Mouse (Mus musculus) embryonic facial prominence, embryonic 13.5 days (tissue): ENCODE measurements around the gene Prkaa1. TPM values are rescaled to one million over a fixed set of nuclear protein-coding genes. Genes with fewer than 3 reads are reported as not detected.

Experiments used
- ATAC-seq: fragments of 200-750 bp; cut with Nextera tagmentation; 2 replicates; pipeline ENCODE4 v1.8.0; 2017; ENCODE audit warnings: low read depth; ENCODE audit not compliant: insufficient number of reproducible peaks, insufficient read depth, low FRiP score, low TSS enrichment
- H3K27ac ChIP-seq: fragments of 300-500 bp; sonication (generic); 2 replicates; pipeline ENCODE4 v1.5.1; 2015; ENCODE audit warnings: moderate library complexity, mild to moderate bottlenecking, inconsistent platforms
- H3K27me3 ChIP-seq: fragments of 300-500 bp; sonication (generic); 2 replicates; pipeline ENCODE4 v1.6.1; 2015; ENCODE audit warnings: mild to moderate bottlenecking, inconsistent platforms
- H3K36me3 ChIP-seq: fragments of 300-500 bp; sonication (generic); 2 replicates; pipeline ENCODE4 v1.6.1; 2015; ENCODE audit warnings: mild to moderate bottlenecking, inconsistent platforms
- H3K4me1 ChIP-seq: fragments of 300-500 bp; sonication (generic); 2 replicates; pipeline ENCODE4 v1.6.1; 2015; ENCODE audit warnings: inconsistent platforms
- H3K4me2 ChIP-seq: fragments of 300-500 bp; sonication (generic); 2 replicates; pipeline ENCODE4 v1.6.1; 2015; ENCODE audit warnings: moderate library complexity, mild to moderate bottlenecking, inconsistent platforms
- H3K4me3 ChIP-seq: fragments of 300-500 bp; sonication (generic); 2 replicates; pipeline ENCODE4 v1.5.1; 2015; ENCODE audit warnings: mild to moderate bottlenecking, inconsistent platforms
- H3K9ac ChIP-seq: fragments of 300-500 bp; sonication (generic); 2 replicates; pipeline ENCODE4 v1.6.1; 2015; ENCODE audit warnings: mild to moderate bottlenecking, inconsistent platforms
- H3K9me3 ChIP-seq: fragments of 300-500 bp; sonication (generic); 2 replicates; pipeline ENCODE4 v1.6.1; 2016; ENCODE audit warnings: inconsistent platforms
- WGBS: fragments of 180-500 bp; shearing (Covaris S2); methylation state at CpG from one replicate; pipeline ENCODE4 v1.1.7; 2015; ENCODE audit warnings: mixed read lengths; 5-methylcytosine and 5-hydroxymethylcytosine counted together
- polyA plus RNA-seq: library from polyadenylated mRNA; unstranded; fragments of >200 nt; fragmentation: Nextera tagmentation; extraction: Ambion mirVana; gene quantifications from 2 replicates; pipeline ENCODE4 v1.2.1, GENCODE M21; 2015

Gene Prkaa1
- polyA plus RNA-seq = 16.6 and 18.7 TPM in 2 replicates

DNA sequence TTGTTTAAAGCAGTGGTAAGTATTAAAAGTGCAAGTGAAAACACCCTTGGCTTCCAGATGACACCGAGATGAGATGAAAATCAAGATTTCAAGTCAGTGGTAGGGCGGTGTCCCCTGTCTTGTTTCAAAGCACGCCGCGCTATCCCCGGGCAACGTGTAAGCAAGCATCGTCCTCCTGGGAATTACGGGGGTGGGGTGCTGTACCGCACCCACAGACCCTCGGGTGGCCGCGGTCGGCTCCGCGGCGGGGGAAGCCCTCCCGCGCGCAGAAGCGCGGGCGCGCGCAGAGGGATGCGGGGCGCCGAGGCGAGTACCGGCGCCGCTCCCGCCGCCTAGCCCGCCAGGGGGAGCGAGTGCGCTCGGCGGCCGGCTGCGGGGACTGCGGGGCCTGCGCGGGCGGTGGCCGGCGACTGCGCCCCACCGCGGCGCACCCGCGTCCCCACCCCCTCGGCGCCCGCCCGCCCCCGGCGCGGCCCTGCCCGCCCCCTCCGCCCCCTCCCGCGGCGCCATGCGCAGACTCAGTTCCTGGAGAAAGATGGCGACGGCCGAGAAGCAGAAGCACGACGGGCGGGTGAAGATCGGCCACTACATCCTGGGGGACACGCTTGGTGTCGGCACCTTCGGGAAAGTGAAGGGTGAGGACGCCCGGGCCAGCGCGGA is at the start of gene Prkaa1:
TSS of gene Prkaa1 (plus strand) at position 501 of the 660 bp plus-strand sequence.
- Histone ChIP-seq H3K27me3 (no peaks in the 10 kb centered on the region), H3K4me2 (peak within 1 kb of the TSS; percentile 71), H3K9me3 (no peaks in the 10 kb centered on the region), H3K4me1 (peaks cover 15% of the 10 kb centered on the region), H3K4me3 (peak within 1 kb of the TSS; percentile 87), H3K27ac (peak within 1 kb of the TSS; percentile 94), H3K36me3 (no peaks in the 10 kb centered on the region), H3K9ac (peak within 1 kb of the TSS; percentile 91)
- under 1% methylated on average over 48 of the region's 80 CpGs for WGBS
- ATAC-seq = peak; percentile 84

- Histone ChIP-seq H3K27me3 (no peaks in the 10 kb centered on the region), H3K4me2 (no peak overlapping the region), H3K4me3 (no peak overlapping the region), H3K9me3 (no peaks in the 10 kb centered on the region), H3K9ac (no peak overlapping the region), H3K4me1 (no peaks in the 10 kb centered on the region), H3K27ac (no peak overlapping the region), H3K36me3 (no peaks in the 10 kb centered on the region)
- 88% methylated on average over 11 of the region's 11 CpGs for WGBS
- no peak for ATAC-seq
Measured at GRCm38 (mm10) chr15:5095534-5096301, 47.9 kb upstream of the Prkaa1 start.

DNA sequence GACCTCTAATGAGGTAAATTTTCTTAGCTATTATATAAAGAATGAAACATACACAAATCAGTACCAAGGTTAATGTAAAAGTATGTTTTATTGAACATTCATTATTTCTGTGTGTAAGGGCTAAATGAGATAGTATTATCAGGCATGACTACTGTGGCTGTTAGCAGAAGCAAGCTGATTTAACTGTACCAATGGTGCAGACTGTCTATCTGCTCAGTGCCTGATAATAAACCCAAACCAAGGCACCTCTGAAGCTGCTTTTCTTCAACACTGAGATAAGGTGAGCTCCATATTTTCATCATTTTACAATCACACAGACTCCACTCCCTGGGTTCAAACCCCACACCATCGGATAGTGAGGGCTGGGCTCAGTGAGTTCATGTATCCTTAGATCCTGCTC is 46.3 kb upstream of the Prkaa1 start:
- no peaks in the 10 kb centered on the region for H3K4me1 ChIP-seq

GRCm38 (mm10) chr15:5102312-5102711 is 41.3 kb upstream of the Prkaa1 start:
- no peaks in the 10 kb centered on the region for H3K4me1 ChIP-seq
- no peak overlapping the region for H3K9ac ChIP-seq
- H3K9me3 ChIP-seq = no peaks in the 10 kb centered on the region
- H3K4me3 ChIP-seq = no peak overlapping the region
- 90% methylated on average over 4 of the region's 4 CpGs for WGBS
- no peak for ATAC-seq
- H3K27ac ChIP-seq = no peak overlapping the region
- H3K4me2 ChIP-seq = no peak overlapping the region
- H3K27me3 ChIP-seq = no peaks in the 10 kb centered on the region
- no peaks in the 10 kb centered on the region for H3K36me3 ChIP-seq

More for the DNA sequence above, 46.3 kb upstream of the Prkaa1 start:
- 91% methylated on average over 1 of the region's 1 CpGs for WGBS
- no peak overlapping the region for H3K27ac ChIP-seq
- no peak for ATAC-seq
- no peaks in the 10 kb centered on the region for H3K9me3 ChIP-seq
- H3K4me3 ChIP-seq = no peak overlapping the region
- no peaks in the 10 kb centered on the region for H3K36me3 ChIP-seq
- no peaks in the 10 kb centered on the region for H3K27me3 ChIP-seq
- H3K4me2 ChIP-seq = no peak overlapping the region
- no peak overlapping the region for H3K9ac ChIP-seq

- Histone ChIP-seq H3K4me1 (no peaks in the 10 kb centered on the region), H3K4me3 (no peak overlapping the region), H3K27ac (no peak overlapping the region), H3K4me2 (no peak overlapping the region), H3K9ac (no peak overlapping the region), H3K9me3 (no peaks in the 10 kb centered on the region), H3K27me3 (no peaks in the 10 kb centered on the region), H3K36me3 (no peaks in the 10 kb centered on the region)
- no peak for ATAC-seq
- 76% methylated on average over 6 of the region's 6 CpGs for WGBS
Measured at GRCm38 (mm10) chr15:5105891-5106290, 37.8 kb upstream of the Prkaa1 start.

DNA sequence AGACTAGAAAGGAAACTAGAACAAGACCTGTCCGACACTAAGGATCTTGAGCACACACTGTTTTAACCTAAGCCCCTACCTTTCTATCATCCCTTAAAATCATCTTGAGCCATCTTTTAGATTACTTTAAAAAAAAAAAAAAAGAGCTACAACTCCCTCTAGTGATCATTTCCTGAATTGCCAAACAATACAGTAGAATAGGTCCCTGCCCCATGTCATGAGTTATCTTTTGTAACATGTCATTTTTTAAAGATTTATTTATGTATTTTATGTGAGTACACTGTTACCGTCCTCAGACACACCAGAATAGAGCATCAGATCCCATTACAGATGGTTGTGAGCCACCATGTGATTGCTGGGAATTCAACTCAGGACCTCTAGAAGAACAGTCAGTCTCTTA is 37.4 kb upstream of the Prkaa1 start:
- H3K9ac ChIP-seq = no peak overlapping the region
- no peaks in the 10 kb centered on the region for H3K9me3 ChIP-seq
- no peak overlapping the region for H3K4me3 ChIP-seq
- H3K27ac ChIP-seq = no peak overlapping the region
- no peaks in the 10 kb centered on the region for H3K27me3 ChIP-seq
- ATAC-seq = no peak
- no peak overlapping the region for H3K4me2 ChIP-seq
- no peaks in the 10 kb centered on the region for H3K4me1 ChIP-seq
- no peaks in the 10 kb centered on the region for H3K36me3 ChIP-seq
- 47% methylated on average over 2 of the region's 2 CpGs for WGBS

DNA sequence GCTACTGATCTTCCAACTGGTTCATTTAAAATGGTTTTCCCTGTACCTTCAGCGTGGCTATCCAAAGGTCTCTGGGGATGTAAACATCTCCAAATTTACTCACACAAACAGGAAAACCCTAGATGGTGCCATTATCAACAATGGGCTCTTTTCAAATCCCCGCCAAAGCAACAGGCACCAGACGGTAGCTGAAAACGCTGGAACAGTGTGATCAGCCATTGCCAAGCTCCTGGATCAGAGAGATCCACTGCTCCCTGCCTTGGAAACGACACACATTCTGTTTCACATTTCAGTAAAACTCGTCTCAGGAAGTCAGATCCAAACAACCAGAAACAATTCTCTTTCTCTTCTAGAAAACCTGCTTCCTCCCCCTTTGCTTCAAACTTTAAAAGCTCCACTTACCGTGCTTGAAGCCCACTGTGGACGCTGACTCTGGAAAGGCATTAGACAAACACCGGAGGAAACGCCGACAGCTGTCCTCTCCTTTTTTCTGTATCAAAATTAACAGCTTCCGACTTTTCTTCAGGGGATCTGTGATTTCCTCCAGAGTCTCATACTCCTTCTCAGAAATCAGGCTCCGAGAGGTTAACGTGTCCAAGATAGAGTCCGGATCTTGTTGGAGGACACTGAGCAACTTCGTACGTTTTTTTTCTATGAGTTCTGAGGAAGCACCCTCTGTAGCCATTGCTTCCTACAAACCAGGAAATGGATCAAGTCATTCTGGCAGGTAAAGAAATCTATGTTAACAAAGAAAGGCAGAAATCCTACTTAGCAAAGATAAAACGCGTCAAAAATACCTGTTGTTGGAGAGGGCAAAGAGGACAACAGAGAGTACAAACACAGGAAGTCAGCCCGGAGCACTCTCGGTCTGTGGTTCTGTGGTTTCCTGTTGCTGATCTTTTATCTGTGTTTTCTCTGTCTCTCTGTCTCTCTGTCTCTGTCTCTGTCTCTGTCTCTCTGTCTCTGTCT is 35.7 kb upstream of the Prkaa1 start, which contains the start of gene Card6:
TSS of gene Card6 (minus strand) at position 854 of the 969 bp plus-strand sequence.
- Histone ChIP-seq H3K4me3 (peak within 1 kb of the TSS; percentile 29), H3K9me3 (no peaks in the 10 kb centered on the region), H3K4me1 (no peaks in the 10 kb centered on the region), H3K4me2 (peak within 1 kb of the TSS; percentile 38), H3K36me3 (no peaks in the 10 kb centered on the region), H3K9ac (peak within 1 kb of the TSS; percentile 37), H3K27me3 (no peaks in the 10 kb centered on the region), H3K27ac (no peak within 1 kb of the TSS; the same call in 1 of the 2 replicates)
- no peak for ATAC-seq
- 51% methylated on average over 21 of the region's 21 CpGs for WGBS

DNA sequence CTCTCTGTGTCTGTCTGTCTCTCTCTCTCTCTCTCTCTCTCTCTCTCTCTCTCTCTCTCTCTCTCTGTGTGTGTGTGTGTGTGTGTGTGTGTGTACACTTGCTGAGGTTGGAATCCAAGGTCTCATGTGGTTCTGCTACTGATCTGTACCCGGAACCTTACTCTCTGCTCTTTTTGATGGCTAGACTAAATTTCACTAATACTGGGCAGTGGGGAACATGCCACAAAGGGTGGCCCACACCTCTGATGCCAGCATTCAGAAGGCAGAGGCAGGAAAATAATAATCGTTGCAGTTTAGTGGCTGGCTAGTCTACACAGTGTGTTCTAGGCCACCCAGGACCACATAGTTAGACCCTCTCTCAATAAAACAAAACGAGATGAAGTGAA is 35.0 kb upstream of the Prkaa1 start:
- Histone ChIP-seq H3K36me3 (no peaks in the 10 kb centered on the region), H3K4me3 (peak overlapping the region; percentile 29), H3K9me3 (no peaks in the 10 kb centered on the region), H3K27ac (no peak overlapping the region), H3K27me3 (no peaks in the 10 kb centered on the region), H3K4me1 (no peaks in the 10 kb centered on the region), H3K4me2 (peak overlapping the region; percentile 38), H3K9ac (no peak overlapping the region)
- WGBS = 80% methylated on average over 3 of the region's 3 CpGs
- ATAC-seq = no peak

DNA sequence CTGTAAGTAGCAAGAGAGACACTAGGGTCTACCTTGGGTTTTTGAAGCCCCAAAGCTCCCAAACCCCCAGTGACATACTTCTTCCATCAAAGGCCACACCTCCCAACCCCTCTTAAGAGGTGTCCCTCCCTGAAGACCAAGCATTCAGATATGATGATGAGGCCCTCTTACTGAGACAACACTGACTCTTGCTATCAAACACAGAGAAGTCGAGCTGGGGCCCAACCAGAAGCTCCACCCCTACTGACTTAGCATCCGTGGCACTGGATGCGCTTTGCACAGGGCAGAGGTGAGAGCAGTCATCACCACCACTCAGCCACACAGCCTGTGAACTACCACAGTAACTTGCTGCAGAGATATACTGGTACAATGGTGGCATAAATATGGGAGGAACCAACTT is 31.0 kb upstream of the Prkaa1 start:
- no peak overlapping the region for H3K9ac ChIP-seq
- no peaks in the 10 kb centered on the region for H3K27me3 ChIP-seq
- 89% methylated on average over 3 of the region's 3 CpGs for WGBS
- no peak overlapping the region for H3K4me3 ChIP-seq
- H3K27ac ChIP-seq = no peak overlapping the region
- H3K4me1 ChIP-seq = peaks cover 8% of the 10 kb centered on the region
- ATAC-seq = no peak
- no peaks in the 10 kb centered on the region for H3K9me3 ChIP-seq
- H3K4me2 ChIP-seq = no peak overlapping the region
- peaks cover 1% of the 10 kb centered on the region for H3K36me3 ChIP-seq

DNA sequence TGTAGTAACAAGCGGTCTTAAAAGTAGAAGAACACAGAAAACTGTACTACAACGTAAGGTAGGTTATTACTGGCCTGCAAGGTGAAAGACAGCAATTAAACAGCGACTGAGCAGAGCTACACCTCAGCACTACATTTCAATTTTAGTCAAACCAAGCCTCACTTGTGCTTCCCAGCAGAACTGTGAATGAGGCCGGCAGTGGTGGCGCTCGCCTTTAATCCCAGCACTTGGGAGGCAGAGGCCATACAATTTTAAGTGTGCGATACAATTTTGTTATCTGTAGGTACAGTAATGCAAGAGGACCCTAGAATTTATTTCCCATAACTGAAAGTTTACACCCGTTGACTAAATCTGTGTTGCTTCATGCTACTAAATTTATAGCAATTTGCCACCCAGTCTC is 28.5 kb upstream of the Prkaa1 start:
- H3K36me3 ChIP-seq = peaks cover 27% of the 10 kb centered on the region
- ATAC-seq = no peak
- peak overlapping the region; percentile 77; the same call in 1 of the 2 replicates for H3K9ac ChIP-seq
- peaks cover 12% of the 10 kb centered on the region for H3K4me1 ChIP-seq
- peak overlapping the region; percentile 60 for H3K4me2 ChIP-seq
- 65% methylated on average over 8 of the region's 8 CpGs for WGBS
- H3K9me3 ChIP-seq = no peaks in the 10 kb centered on the region
- H3K27me3 ChIP-seq = no peaks in the 10 kb centered on the region
- peak overlapping the region; percentile 93 for H3K27ac ChIP-seq
- peak overlapping the region; percentile 98 for H3K4me3 ChIP-seq
